Mouse (Mus musculus): ENCODE measurements around the gene Gm2174.

GRCm38 (mm10) chrX:56417541-56417940 is 30.2 kb upstream of the Gm2174 start:
- no peak for TF ChIP-seq CTCF (IDR thresholded peaks at IDR 0.05; ENCODE audit: extremely low read depth, insufficient read depth, low read length)
- no peak for TF ChIP-seq POLR2A (IDR thresholded peaks at IDR 0.05; ENCODE audit: extremely low read depth, insufficient read depth, low read length)
